Mouse (Mus musculus) lung, embryonic 16.5 days (tissue): ENCODE data around the gene Olfr702. TPM values are rescaled to one million over a fixed set of nuclear protein-coding genes. Genes with fewer than 3 reads are reported as not detected.

Experiments used
- polyA plus RNA-seq: library from polyadenylated mRNA; unstranded; fragments of >200 nt; fragmentation: Nextera tagmentation; extraction: Ambion mirVana; gene quantifications from 2 replicates; pipeline ENCODE4 v1.2.1, GENCODE M21; 2015

Olfr702 gene
- polyA plus RNA-seq, 1 experiment from 2014 or later: not detected

Other genes starting within 250 kb of the Olfr702 start
- not detected in 2 replicates for gene Olfr693, start 153.3 kb downstream of the Olfr702 start, polyA plus RNA-seq
- gene Olfr694, start 142.1 kb downstream of the Olfr702 start, polyA plus RNA-seq: not detected in 2 replicates
- not detected in 2 replicates for gene Olfr695, start 117.5 kb downstream of the Olfr702 start, polyA plus RNA-seq
- not detected in 2 replicates for gene Olfr697, start 91.5 kb downstream of the Olfr702 start, polyA plus RNA-seq
- not detected in 2 replicates for gene Olfr698, start 78.5 kb downstream of the Olfr702 start, polyA plus RNA-seq
- gene Olfr699, start 40.7 kb downstream of the Olfr702 start, polyA plus RNA-seq: not detected in 2 replicates
- gene Olfr700, start 25.1 kb downstream of the Olfr702 start, polyA plus RNA-seq: not detected in 2 replicates
- gene Olfr701, start 19.8 kb downstream of the Olfr702 start, polyA plus RNA-seq: not detected in 2 replicates
- gene Olfr703, start 9.5 kb upstream of the Olfr702 start, polyA plus RNA-seq: not detected in 2 replicates
- gene Olfr704, start 29.3 kb upstream of the Olfr702 start, polyA plus RNA-seq: not detected in 2 replicates
- not detected in 2 replicates for gene Olfr705, start 43.0 kb upstream of the Olfr702 start, polyA plus RNA-seq
- not detected in 2 replicates for gene Olfr706, start 54.3 kb upstream of the Olfr702 start, polyA plus RNA-seq
- not detected in 2 replicates for gene Olfr707, start 67.3 kb upstream of the Olfr702 start, polyA plus RNA-seq
- gene Olfr1532-ps1, start 74.1 kb upstream of the Olfr702 start, polyA plus RNA-seq: not detected in 2 replicates
- not detected in 2 replicates for gene Olfr709-ps1, start 98.3 kb upstream of the Olfr702 start, polyA plus RNA-seq
- gene Olfr710, start 114.4 kb upstream of the Olfr702 start, polyA plus RNA-seq: not detected in 2 replicates
- gene Olfr6, start 130.0 kb upstream of the Olfr702 start, polyA plus RNA-seq: not detected in 2 replicates
- not detected in 2 replicates for gene Olfr711, start 141.6 kb upstream of the Olfr702 start, polyA plus RNA-seq
- not detected in 2 replicates for gene Olfr2, start 172.2 kb upstream of the Olfr702 start, polyA plus RNA-seq
- gene Olfr713, start 197.3 kb upstream of the Olfr702 start, polyA plus RNA-seq: not detected in 2 replicates
- gene Olfr714, start 237.1 kb upstream of the Olfr702 start, polyA plus RNA-seq: not detected in 2 replicates